Mouse (Mus musculus) megakaryocyte, embryonic 14.5 days (primary cell): ENCODE measurements at regions not wholly inside any gene's neighbourhood (a gene's known extent, or its start where the extent isn't known, plus 50 kb on each side); places are given as distances from the start of the nearest gene placed in this dataset.
"Not testable (repeated sequence)": the region's sequence is repeated elsewhere in the genome, so short reads cannot be mapped to it uniquely, and the experiment has no call there.

Experiments used
- FLI1 ChIP-seq: IDR thresholded peaks from 2 replicates; pipeline ENCODE4 v1.6.1; 2012; ENCODE audit warnings: low read length, inconsistent platforms, mixed read lengths
- GATA1 ChIP-seq: IDR thresholded peaks from 3 replicates; pipeline ENCODE4 v1.6.1; 2012; ENCODE audit warnings: mixed read lengths, low read length, inconsistent platforms, borderline replicate concordance

GRCm38 (mm10) chr13:62016168-62016502 lies 113.6 kb upstream of the Zfp808 start:
- not testable (repeated sequence) for TF ChIP-seq GATA1, FLI1
